ENCODE assay signal across 27 mouse cellular contexts in genomic region chr13:98175323-98176007, GRCm38 (mm10). TPM values are rescaled to one million over a fixed set of nuclear protein-coding genes. Genes with fewer than 3 reads are reported as not detected.
A peak's percentile ranks its signal among the peaks of the same experiment; 100 is the strongest.
DNase-seq lines count a peak whose midpoint lies in the region; ATAC-seq lines count a peak whose summit lies in the region.
"Had no signal": no experiment of that assay in that cellular context is flagged by ENCODE, and none has a peak within 500 bp of the region (broad histone marks: within the 10 kb centered on the region; RNA-seq: fewer than 3 reads in every experiment).

No protein-coding gene starts in this region.

- WGBS in lung, embryonic 15.5 days: 45% methylated on average over 10 of the region's 10 CpGs
- WGBS in intestine, embryonic 15.5 days: 36% methylated on average over 10 of the region's 10 CpGs
- 46% methylated on average over 10 of the region's 10 CpGs for WGBS in stomach, embryonic 16.5 days

- H3K27me3 ChIP-seq in lung, embryonic 15.5 days: no peaks in the 10 kb centered on the region
- no peaks in the 10 kb centered on the region for H3K27me3 ChIP-seq in intestine, embryonic 15.5 days (replicated peaks)
- no peaks in the 10 kb centered on the region for H3K27me3 ChIP-seq in stomach, embryonic 16.5 days (ENCODE audit: control insufficient read depth, insufficient read depth, low read length)
- H3K27me3 ChIP-seq: embryonic facial prominence, embryonic 15.5 days; forebrain, embryonic 12.5 days had no signal

- 0 out of 2 replicates have a peak, but pooled peaks cover 4% of the 10 kb centered on the region for H3K4me1 ChIP-seq in lung, embryonic 15.5 days
- no peaks in the 10 kb centered on the region for H3K4me1 ChIP-seq in intestine, embryonic 15.5 days (replicated peaks)
- H3K4me1 ChIP-seq in stomach, embryonic 16.5 days (ENCODE audit: control insufficient read depth, insufficient read depth, low read length): no peaks in the 10 kb centered on the region
- H3K4me1 ChIP-seq: embryonic facial prominence, embryonic 15.5 days; liver, embryonic 12.5 days had no signal

- no peaks in the 10 kb centered on the region for H3K36me3 ChIP-seq in lung, embryonic 15.5 days
- no peaks in the 10 kb centered on the region for H3K36me3 ChIP-seq in intestine, embryonic 15.5 days
- no peaks in the 10 kb centered on the region for H3K36me3 ChIP-seq in stomach, embryonic 16.5 days (ENCODE audit: control insufficient read depth, insufficient read depth, low read length)
- H3K36me3 ChIP-seq: embryonic facial prominence, embryonic 15.5 days; forebrain, embryonic 12.5 days; liver, embryonic 12.5 days had no signal

- no peak overlapping the region for H3K4me3 ChIP-seq in lung, embryonic 15.5 days
- no peak overlapping the region for H3K4me3 ChIP-seq in intestine, embryonic 15.5 days (replicated peaks)
- H3K4me3 ChIP-seq in stomach, embryonic 16.5 days (replicated peaks; ENCODE audit: low read length): no peak overlapping the region
- H3K4me3 ChIP-seq: embryonic facial prominence, embryonic 15.5 days; forebrain, embryonic 12.5 days; liver, embryonic 12.5 days had no signal

- no peak overlapping the region for H3K4me2 ChIP-seq in lung, embryonic 15.5 days
- no peak overlapping the region for H3K4me2 ChIP-seq in intestine, embryonic 15.5 days (replicated peaks)
- H3K4me2 ChIP-seq in stomach, embryonic 16.5 days (ENCODE audit: low read depth, low read length): peak overlapping the region; percentile 11; the same call in 1 of the 2 replicates
- H3K4me2 ChIP-seq: embryonic facial prominence, embryonic 15.5 days; forebrain, embryonic 12.5 days; liver, embryonic 12.5 days; midbrain, embryonic 11.5 days had no signal

- no peak overlapping the region for H3K9ac ChIP-seq in lung, embryonic 15.5 days
- H3K9ac ChIP-seq in intestine, embryonic 15.5 days: no peak overlapping the region
- no peak overlapping the region for H3K9ac ChIP-seq in stomach, embryonic 16.5 days (ENCODE audit: low read length)
- H3K9ac ChIP-seq: embryonic facial prominence, embryonic 15.5 days; forebrain, embryonic 12.5 days; forebrain, postnatal 0 days; liver, embryonic 12.5 days; liver, postnatal 0 days had no signal

- DNase-seq in lung, postnatal 10 days: no peak
- peak; percentile 23 for DNase-seq in lung, postnatal 25 days (ENCODE audit: low spot score)
- no peak for DNase-seq in Muller cell, postnatal 12 days (ENCODE audit: inconsistent ontology term)
- DNase-seq: adrenal gland, postnatal 36 days; cerebellum, adult 11 months; cerebellum, adult 9-10 months; embryo, embryonic 11 days; forebrain, postnatal 0 days; heart, postnatal 14 days; kidney, adult 18-20 months; kidney, postnatal 36 days; layer of hippocampus, postnatal 36 days; left cerebral cortex, postnatal 4 days; liver, postnatal 0 days; right cerebral cortex, adult 18-20 months; thymus, postnatal 36 days had no signal

- no peaks in the 10 kb centered on the region for H3K9me3 ChIP-seq in lung, embryonic 15.5 days
- H3K9me3 ChIP-seq in intestine, embryonic 15.5 days: no peaks in the 10 kb centered on the region
- H3K9me3 ChIP-seq in stomach, embryonic 16.5 days (replicated peaks; ENCODE audit: control insufficient read depth, low read length): no peaks in the 10 kb centered on the region
- H3K9me3 ChIP-seq: embryonic facial prominence, embryonic 15.5 days; forebrain, embryonic 12.5 days; liver, embryonic 12.5 days had no signal

- H3K27ac ChIP-seq in lung, embryonic 15.5 days: peak overlapping the region; percentile 71
- H3K27ac ChIP-seq in intestine, embryonic 15.5 days: no peak overlapping the region
- H3K27ac ChIP-seq in stomach, embryonic 16.5 days (ENCODE audit: low read length): peak overlapping the region; percentile 77
- H3K27ac ChIP-seq: embryonic facial prominence, embryonic 15.5 days; forebrain, embryonic 12.5 days; liver, embryonic 12.5 days had no signal

- no peak for ATAC-seq in lung, embryonic 15.5 days (ENCODE audit: borderline replicate concordance, extremely low read depth, low FRiP score, low TSS enrichment)
- peak; percentile 80 for ATAC-seq in intestine, embryonic 15.5 days
- ATAC-seq in stomach, embryonic 16.5 days (ENCODE audit: insufficient read depth, low FRiP score): peak; percentile 63; the same call in 1 of the 2 replicates
- ATAC-seq in cerebellum, adult (ENCODE audit: insufficient number of reproducible peaks, low FRiP score, low TSS enrichment): no peak
- ATAC-seq: CD4-positive, CD25-positive, alpha-beta regulatory T cell, adult 4 months; forebrain, postnatal 0 days; hindbrain, embryonic 16.5 days; liver, embryonic 12.5 days; liver, postnatal 0 days; midbrain, embryonic 16.5 days had no signal

RNA-seq across cellular contexts. Expression of gene Arhgef28, which starts 30.8 kb away (rescaled TPM):
- 18.8 and 19.3 TPM in 2 replicates for polyA plus RNA-seq in lung, embryonic 15.5 days (2015; fragmentation: Nextera tagmentation; extraction: Ambion mirVana)
- polyA plus RNA-seq in intestine, embryonic 15.5 days (2015; fragmentation: Nextera tagmentation; extraction: Ambion mirVana): 15.6 and 18.1 TPM in 2 replicates
- 26.6 and 30.7 TPM in 2 replicates for polyA plus RNA-seq in stomach, embryonic 16.5 days (2015; fragmentation: Nextera tagmentation; extraction: Ambion mirVana)

Comparison
In these comparisons a context has a peak if more than half of its experiments do, and no peak if none do; other contexts are left out.
1. ATAC-seq: peak in intestine, embryonic 15.5 days (single experiment) and stomach, embryonic 16.5 days (single experiment); none in lung, embryonic 15.5 days (single experiment) and cerebellum, adult (single experiment).